Mouse (Mus musculus) kidney, adult 8-10 months (tissue): Measurements from ENCODE around the gene Sobp.

Source experiments
- DNase-seq, 2 experiments: peaks; one replicate each; pipeline ENCODE4 v3.0.0; 2022

Sobp gene

DNA sequence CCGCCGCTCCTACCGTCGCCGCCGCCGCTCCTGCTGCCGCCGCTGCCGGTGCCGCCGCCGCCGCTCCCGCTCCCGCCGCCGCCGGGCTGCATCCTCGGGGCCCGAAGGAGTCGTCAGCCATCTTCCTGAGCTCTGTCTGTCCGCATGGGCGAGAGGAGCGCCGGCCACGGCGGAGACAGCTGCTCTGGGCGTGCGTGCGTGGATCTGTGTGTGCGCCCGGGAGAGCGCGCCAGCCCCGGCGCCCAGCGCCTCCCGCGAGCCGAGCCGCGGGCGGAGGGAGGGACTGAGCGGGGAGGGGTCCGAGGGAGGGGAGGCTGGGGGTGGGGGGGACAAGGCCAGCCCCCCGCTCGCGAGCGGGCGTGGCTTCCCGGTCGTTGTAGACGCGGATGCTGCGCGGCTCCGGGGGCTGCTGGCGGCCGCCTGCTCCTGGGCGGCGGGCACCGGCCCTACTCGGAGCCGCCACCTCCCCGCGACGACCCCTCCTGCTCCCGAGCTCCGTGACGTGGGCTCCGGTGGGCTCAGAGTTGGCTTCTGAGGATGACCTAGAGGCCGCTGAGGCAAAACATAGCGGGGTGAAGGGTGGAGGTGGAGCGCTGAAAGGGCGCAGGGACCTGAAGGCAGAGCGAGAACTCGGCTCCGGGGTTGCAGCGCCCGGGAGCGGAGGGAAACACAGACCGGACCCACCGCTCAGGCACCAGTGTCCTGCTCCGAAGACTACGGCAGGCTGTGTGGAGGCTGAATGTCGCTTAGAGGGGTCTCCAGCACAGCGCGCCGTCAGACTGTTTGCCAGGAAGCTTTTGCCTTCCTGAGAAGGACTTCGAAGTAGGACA is at the start of gene Sobp, which contains the start of gene 9030612E09Rik:
Gene Sobp (minus strand): TSS at position 205 of the 830 bp plus-strand sequence.
Gene 9030612E09Rik (plus strand): TSS at position 379 of the 830 bp plus-strand sequence.
- DNase-seq, result peak in 1 of 2 experiments; percentile 6

GRCm38 (mm10) chr10:43223391-43223790 is 49.1 kb upstream of the Sobp start:
- no peak for DNase-seq

DNA sequence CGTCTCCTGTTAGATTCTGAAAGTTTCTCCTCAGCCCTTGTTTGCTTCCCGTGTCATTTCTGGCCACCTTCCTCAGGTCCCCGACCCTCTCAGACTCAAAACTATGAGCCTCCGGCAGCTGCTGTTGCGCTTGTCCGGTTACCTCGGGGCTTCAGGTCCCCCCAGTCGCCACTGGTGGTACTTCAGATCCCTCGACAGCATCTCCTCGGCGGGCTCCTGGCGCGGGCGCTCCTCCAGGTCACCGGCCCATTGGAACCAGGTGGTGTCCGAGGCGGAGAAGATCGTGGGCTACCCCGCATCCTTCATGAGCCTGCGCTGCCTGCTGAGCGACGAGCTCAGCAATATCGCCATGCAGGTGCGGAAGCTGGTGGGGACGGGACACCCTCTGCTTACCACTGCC is 47.3 kb upstream of the Sobp start:
- DNase-seq, result peak in 1 of 2 experiments; percentile 17

GRCm38 (mm10) chr10:43220910-43221625 is 46.7 kb upstream of the Sobp start, which contains the start of gene Pdss2:
Gene Pdss2 (plus strand): TSS chr10:43221486.
- DNase-seq, result peak; percentile 96 to 97

DNA sequence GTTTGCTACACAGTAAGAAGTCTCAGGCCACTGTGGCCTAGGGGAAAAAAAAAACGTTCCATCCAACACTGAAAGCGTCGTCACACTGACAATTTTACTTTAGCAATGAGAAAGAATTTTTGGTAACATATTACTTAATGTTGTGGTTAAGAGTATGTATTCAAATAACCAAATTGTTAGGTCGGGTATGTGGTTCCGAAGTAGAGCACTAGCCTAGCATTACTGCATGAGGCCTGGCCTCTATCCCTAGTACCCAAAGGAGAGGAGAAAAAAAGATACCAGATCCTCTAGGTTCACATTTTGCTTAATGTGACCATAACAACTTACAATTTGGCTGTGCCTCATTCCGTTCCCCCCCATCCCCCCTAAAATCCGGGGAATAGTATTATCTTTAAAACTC is 46.1 kb upstream of the Sobp start:
- DNase-seq, result peak in 1 of 2 experiments; percentile 3

GRCm38 (mm10) chr10:43217361-43217900 is 43.1 kb upstream of the Sobp start:
- DNase-seq, result no peak

- DNase-seq, result peak in 1 of 2 experiments; percentile 17
Observed at GRCm38 (mm10) chr10:43211866-43212265, 37.5 kb upstream of the Sobp start.

DNA sequence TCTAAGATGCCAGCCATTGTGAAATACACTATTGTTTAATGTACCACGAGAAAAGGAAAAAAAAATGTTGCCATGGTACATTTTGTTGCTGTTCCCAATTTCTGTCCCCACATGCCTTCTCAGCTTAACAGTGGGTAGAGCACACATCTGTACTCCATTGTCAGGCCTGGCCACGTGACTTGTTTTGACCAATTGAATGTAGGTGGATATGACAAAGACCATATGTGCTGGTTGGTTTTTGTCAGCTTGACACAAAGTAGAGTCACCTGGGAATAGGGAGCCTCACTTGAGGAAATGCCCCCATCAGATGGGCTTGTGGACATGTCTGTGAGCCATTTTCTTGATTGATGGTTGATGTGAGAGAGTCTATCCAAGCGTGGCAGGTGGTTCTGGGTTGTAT is 29.5 kb upstream of the Sobp start:
- no peak for DNase-seq

DNA sequence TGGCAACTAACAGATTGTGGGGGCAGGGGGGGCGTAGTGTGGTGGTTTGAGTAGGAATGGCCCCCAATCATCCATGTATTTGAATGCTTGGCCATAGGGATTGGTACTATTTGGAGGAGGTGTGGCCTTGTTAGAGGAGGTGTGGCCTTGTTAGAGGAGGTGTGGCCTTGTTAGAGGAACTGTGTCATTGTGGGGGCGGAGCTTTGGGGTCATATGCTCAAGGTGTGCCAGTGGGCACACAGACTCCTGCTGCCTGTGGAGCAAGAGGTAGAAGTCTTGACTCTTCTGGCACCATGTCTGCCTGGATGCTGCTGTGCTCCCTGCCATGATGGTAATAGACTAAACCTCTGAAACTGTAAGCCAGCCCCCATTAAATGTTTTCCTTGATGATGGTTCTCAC is 25.9 kb upstream of the Sobp start:
- DNase-seq, result no peak

- no peak for DNase-seq
Observed at GRCm38 (mm10) chr10:43180313-43180912, 6.1 kb upstream of the Sobp start.

DNA sequence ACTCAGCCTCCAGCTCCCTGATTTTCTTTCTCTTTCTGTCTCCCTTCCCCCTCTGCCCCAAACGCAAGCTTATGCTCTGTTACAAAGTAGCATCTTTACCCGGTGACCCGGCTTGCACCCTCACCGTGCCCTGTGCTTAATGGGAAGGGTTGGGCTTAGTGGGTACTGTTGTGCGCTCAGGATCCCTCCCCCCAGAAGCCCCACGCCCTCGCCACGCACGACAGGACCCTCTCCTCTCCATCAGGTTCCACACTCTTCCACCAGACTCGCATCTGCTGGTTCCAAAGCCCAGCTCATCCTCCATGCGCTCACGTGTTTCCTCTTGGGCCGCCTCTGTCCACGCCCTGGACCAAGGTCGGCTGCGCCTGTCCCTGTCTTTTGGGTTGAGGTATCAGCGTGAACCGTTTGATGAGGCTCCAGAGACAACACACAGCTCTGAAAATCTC is 849 bp upstream of the Sobp start:
- DNase-seq, result no peak

- peak in 1 of 2 experiments; percentile 3 for DNase-seq
Observed at GRCm38 (mm10) chr10:43173828-43174325, 453 bp downstream of the Sobp start.

DNA sequence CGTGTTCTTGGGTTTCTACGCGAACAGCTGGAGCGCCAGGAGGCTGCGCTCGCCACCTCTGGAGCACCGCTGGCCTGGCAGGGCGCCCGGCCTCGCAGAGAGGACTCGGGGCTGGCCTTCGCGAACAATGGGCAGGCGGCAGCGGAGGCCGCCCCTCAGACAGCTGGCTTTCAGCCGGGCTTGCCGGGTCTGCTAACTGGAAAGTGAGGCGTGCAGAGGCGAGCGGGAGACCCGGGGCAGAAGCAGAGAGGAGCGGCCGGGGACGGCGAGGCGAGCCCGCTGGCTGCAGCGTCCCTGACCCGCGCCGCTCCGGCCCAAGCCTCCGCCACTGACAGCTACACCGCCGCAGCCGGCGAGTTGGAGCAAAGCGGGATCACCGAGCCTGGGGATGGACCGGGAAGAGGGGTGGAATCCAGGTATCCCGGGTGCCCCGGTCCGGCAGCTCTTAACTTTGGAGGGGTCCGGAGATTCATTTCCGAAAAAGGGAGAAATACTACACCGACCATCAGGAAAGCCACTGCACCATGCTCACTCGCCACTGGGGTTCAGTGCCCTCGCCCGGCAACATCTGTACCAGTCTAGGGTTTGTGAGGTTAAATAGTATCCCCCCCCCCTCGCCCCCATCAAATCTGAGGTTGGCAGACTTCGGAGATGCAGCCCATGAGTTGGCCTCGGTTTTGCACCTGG is 1.0 kb downstream of the Sobp start:
- peak; percentile 24 to 46 for DNase-seq

DNA sequence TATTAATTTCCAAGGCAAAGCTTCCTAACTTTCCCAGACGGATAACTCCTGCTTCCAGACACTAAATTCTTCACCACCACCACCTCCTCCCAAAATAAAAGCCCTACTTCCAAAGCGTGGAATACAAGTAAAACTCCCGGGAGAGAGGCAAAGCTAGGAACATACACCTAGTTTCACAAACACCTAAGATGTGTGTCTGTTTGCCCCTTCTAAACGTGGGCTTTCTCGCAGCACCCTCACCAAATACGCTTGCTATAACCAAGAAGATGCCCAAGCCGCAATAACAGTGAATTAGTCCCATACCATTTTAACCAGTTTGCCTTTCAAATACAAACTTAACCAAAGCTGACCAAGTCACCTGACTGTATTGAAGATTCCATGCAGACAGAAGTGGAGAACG is 1.8 kb downstream of the Sobp start:
- DNase-seq, result no peak

GRCm38 (mm10) chr10:43172066-43172465 is 2.3 kb downstream of the Sobp start:
- DNase-seq, result no peak

DNA sequence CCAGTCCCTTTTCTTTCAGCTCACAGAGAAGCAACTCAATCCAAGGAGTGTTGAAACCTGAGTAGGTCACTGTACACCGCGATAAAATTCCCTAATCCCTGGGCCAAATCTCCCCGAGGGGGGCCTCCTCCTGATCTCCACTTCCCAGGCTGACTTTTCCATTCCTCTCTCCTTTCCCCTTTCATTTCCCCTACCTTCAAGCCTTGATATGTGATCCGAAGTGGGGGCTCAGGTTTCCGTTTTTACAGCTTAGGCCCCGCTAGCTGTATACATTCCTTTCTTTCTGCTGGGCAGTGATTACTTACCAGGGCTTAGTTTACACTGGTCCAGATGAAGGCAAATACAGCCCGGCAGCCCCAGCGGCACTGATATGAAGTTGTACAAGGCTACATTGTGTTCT is 3.2 kb downstream of the Sobp start:
- DNase-seq, result no peak

DNA sequence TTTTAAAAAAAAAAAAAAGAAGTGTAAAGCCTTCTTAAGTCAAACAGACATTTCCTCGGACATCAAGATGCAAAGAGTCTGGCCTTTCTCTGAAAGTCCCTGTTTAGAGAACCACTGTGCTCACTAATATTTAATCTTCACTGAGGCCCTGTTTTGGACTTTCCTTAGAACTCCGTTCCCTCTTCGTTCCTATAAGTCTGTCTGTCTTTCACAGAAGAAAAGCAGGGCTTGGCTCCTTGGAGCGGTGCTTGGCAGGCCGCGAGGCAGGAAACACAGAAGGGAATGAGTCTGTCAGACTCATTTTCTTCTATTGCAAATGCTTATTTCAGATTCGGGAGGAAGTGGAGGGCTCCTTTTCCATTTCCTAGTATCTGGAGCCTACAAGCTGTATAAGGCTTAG is 5.5 kb downstream of the Sobp start:
- no peak for DNase-seq

DNA sequence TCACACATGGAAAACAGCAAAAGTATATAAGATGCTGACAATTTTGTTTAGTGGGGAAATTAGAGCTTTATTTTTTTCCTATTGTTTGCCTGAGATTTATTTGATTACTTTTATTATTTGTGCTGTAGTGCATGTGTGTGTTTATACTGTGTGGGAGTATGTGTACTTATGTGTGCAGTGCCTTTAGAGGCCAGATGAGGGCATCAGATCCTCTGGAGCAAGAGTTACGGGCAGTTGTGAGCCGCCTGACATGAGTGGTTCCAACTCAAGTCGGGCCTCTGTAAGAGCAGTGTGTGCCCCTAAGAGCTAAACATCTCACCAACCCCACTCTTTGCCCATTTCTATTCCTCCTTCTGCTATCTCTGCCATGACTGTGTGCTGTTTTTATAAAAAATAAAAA is 7.5 kb downstream of the Sobp start:
- no peak for DNase-seq

DNA sequence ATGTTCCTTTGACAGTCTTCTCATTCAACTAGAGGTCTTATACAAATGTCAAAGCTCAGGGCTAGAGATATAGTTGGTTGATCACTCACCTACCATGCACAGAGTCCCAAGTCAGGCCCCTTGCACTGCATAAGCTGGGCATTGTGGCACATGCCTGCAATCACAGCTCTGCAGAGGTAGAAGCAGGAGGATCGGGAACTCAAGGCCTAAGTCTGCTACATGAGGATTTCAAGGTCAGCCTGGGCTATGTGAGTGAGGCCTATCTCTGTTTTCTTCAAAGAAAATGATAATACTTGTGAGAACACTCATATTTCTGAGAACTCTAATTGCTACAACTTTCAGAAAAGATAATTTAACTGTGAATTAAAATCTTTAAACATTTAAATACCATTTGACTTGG is 8.2 kb downstream of the Sobp start:
- no peak for DNase-seq

- no peak for DNase-seq
Observed at GRCm38 (mm10) chr10:43164406-43164805, 9.9 kb downstream of the Sobp start.

GRCm38 (mm10) chr10:43162318-43162717 is 12.0 kb downstream of the Sobp start:
- no peak for DNase-seq

DNA sequence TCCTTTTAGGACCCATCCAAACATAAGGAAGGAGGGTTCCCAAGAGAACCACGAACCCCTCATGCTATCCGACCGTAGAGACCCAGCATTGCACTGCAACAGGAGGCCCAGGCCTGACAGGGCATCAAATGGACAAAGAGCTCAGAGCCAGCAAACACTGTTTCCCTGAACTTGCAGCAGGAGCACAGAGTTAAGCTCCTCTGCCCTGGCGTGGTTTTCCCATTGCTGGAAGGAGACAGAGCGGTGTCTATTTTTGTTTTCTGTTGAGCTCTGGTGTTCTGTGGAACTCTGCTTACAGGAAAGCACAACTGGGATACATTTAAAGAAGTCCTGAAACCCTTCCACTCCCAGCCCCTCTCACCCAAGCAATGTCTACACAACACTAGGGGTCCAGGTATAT is 15.0 kb downstream of the Sobp start:
- DNase-seq, result no peak
